Mouse (Mus musculus) limb, embryonic 12.5 days (tissue): ENCODE data around the gene G3bp1. TPM values are rescaled to one million over a fixed set of nuclear protein-coding genes. Genes with fewer than 3 reads are reported as not detected.

Source experiments
- ATAC-seq: fragments of 200-750 bp; cut with Nextera tagmentation; 2 replicates; pipeline ENCODE4 v1.8.0; 2017; ENCODE audit warnings: low read depth, moderate TSS enrichment; ENCODE audit not compliant: insufficient number of reproducible peaks, insufficient read depth, low FRiP score, low TSS enrichment
- H3K27ac ChIP-seq: fragments of 300-500 bp; sonication (generic); 2 replicates; pipeline ENCODE4 v1.5.1; 2016; ENCODE audit warnings: mild to moderate bottlenecking, moderate library complexity
- H3K27me3 ChIP-seq: fragments of 300-500 bp; sonication (generic); 2 replicates; pipeline ENCODE4 v1.6.1; 2016; ENCODE audit warnings: mild to moderate bottlenecking, moderate library complexity
- H3K36me3 ChIP-seq: fragments of 300-500 bp; sonication (generic); 2 replicates; pipeline ENCODE4 v1.6.1; 2016; ENCODE audit warnings: mild to moderate bottlenecking, moderate library complexity
- H3K4me1 ChIP-seq: fragments of 300-500 bp; sonication (generic); replicated peaks from 2 replicates; pipeline ENCODE4 v1.6.1; 2016
- H3K4me2 ChIP-seq: fragments of 300-500 bp; sonication (generic); 2 replicates; pipeline ENCODE4 v1.6.1; 2016; ENCODE audit warnings: mild to moderate bottlenecking, moderate library complexity
- H3K4me3 ChIP-seq: fragments of 300-500 bp; sonication (generic); replicated peaks from 2 replicates; pipeline ENCODE4 v1.5.1; 2016; ENCODE audit warnings: mild to moderate bottlenecking
- H3K9ac ChIP-seq: fragments of 300-500 bp; sonication (generic); replicated peaks from 2 replicates; pipeline ENCODE4 v1.6.1; 2016; ENCODE audit warnings: mild to moderate bottlenecking, moderate library complexity
- H3K9me3 ChIP-seq: fragments of 300-500 bp; sonication (generic); 2 replicates; pipeline ENCODE4 v1.6.1; 2016; ENCODE audit warnings: mild to moderate bottlenecking, moderate library complexity
- WGBS: fragments of 180-500 bp; shearing (Covaris S2); methylation state at CpG from one replicate; pipeline ENCODE4 v1.1.7; 2016; 5-methylcytosine and 5-hydroxymethylcytosine counted together
- polyA plus RNA-seq: library from polyadenylated mRNA; unstranded; fragments of >200 nt; fragmentation: Nextera tagmentation; extraction: Ambion mirVana; gene quantifications from 2 replicates; pipeline ENCODE4 v1.2.1, GENCODE M21; 2016

The G3bp1 gene
- polyA plus RNA-seq, 1 experiment from 2014 or later = 246 TPM

- H3K27ac ChIP-seq = no peak overlapping the region
- no peak for ATAC-seq
- no peak overlapping the region for H3K9ac ChIP-seq
- no peak overlapping the region for H3K4me2 ChIP-seq
- 75% methylated on average over 5 of the region's 5 CpGs for whole genome bisulfite sequencing
- no peaks in the 10 kb centered on the region for H3K4me1 ChIP-seq
- no peaks in the 10 kb centered on the region for H3K9me3 ChIP-seq
- H3K36me3 ChIP-seq = peaks cover 51% of the 10 kb centered on the region
- no peaks in the 10 kb centered on the region for H3K27me3 ChIP-seq
- H3K4me3 ChIP-seq = no peak overlapping the region
Measured at GRCm38 (mm10) chr11:55502886-55503285, 33.4 kb downstream of the G3bp1 start.

GRCm38 (mm10) chr11:55505485-55505884 is 36.0 kb downstream of the G3bp1 start:
- H3K4me2 ChIP-seq = no peak overlapping the region
- no peak for ATAC-seq
- WGBS = 92% methylated on average over 3 of the region's 3 CpGs

GRCm38 (mm10) chr11:55511374-55511773 is 41.9 kb downstream of the G3bp1 start:
- WGBS = 58% methylated on average over 5 of the region's 5 CpGs
- no peak for ATAC-seq
- no peak overlapping the region for H3K27ac ChIP-seq
- no peak overlapping the region for H3K4me3 ChIP-seq
- no peaks in the 10 kb centered on the region for H3K27me3 ChIP-seq
- H3K9ac ChIP-seq = no peak overlapping the region
- no peak overlapping the region for H3K4me2 ChIP-seq
- no peaks in the 10 kb centered on the region for H3K4me1 ChIP-seq
- H3K9me3 ChIP-seq = no peaks in the 10 kb centered on the region
- H3K36me3 ChIP-seq = no peaks in the 10 kb centered on the region

More at GRCm38 (mm10) chr11:55505485-55505884, 36.0 kb downstream of the G3bp1 start:
- H3K9ac ChIP-seq = no peak overlapping the region
- peaks cover 26% of the 10 kb centered on the region for H3K36me3 ChIP-seq
- H3K4me1 ChIP-seq = no peaks in the 10 kb centered on the region
- no peak overlapping the region for H3K27ac ChIP-seq
- no peaks in the 10 kb centered on the region for H3K9me3 ChIP-seq
- H3K27me3 ChIP-seq = no peaks in the 10 kb centered on the region
- no peak overlapping the region for H3K4me3 ChIP-seq

- no peak overlapping the region for H3K4me3 ChIP-seq
- H3K4me2 ChIP-seq = no peak overlapping the region
- H3K27ac ChIP-seq = no peak overlapping the region
- 0 out of 2 replicates have a peak, but pooled peaks cover 2% of the 10 kb centered on the region for H3K4me1 ChIP-seq
- H3K36me3 ChIP-seq = no peaks in the 10 kb centered on the region
- no peak for ATAC-seq
- H3K9me3 ChIP-seq = no peaks in the 10 kb centered on the region
- no peak overlapping the region for H3K9ac ChIP-seq
- H3K27me3 ChIP-seq = no peaks in the 10 kb centered on the region
- WGBS = 70% methylated on average over 5 of the region's 5 CpGs
Measured at GRCm38 (mm10) chr11:55517666-55518065, 48.2 kb downstream of the G3bp1 start.

GRCm38 (mm10) chr11:55518806-55519674 is 49.6 kb downstream of the G3bp1 start:
- peak overlapping the region; percentile 23; the same call in 1 of the 2 replicates for H3K4me2 ChIP-seq
- 0 out of 2 replicates have a peak, but pooled peaks have one; percentile 33 for ATAC-seq
- WGBS = 4% methylated on average over 9 of the region's 9 CpGs
- no peak overlapping the region for H3K9ac ChIP-seq
- no peaks in the 10 kb centered on the region for H3K9me3 ChIP-seq
- 0 out of 2 replicates have a peak, but pooled peaks cover 2% of the 10 kb centered on the region for H3K4me1 ChIP-seq
- H3K27me3 ChIP-seq = no peaks in the 10 kb centered on the region
- H3K4me3 ChIP-seq = no peak overlapping the region
- no peak overlapping the region for H3K27ac ChIP-seq
- H3K36me3 ChIP-seq = no peaks in the 10 kb centered on the region

GRCm38 (mm10) chr11:55530741-55531140 is 61.3 kb downstream of the G3bp1 start:
- H3K4me3 ChIP-seq = no peak overlapping the region
- ATAC-seq = no peak
- no peak overlapping the region for H3K4me2 ChIP-seq
- WGBS = 85% methylated on average over 7 of the region's 7 CpGs
- H3K9ac ChIP-seq = no peak overlapping the region
- H3K27ac ChIP-seq = no peak overlapping the region
- H3K9me3 ChIP-seq = no peaks in the 10 kb centered on the region
- H3K4me1 ChIP-seq = no peaks in the 10 kb centered on the region
- no peaks in the 10 kb centered on the region for H3K27me3 ChIP-seq
- H3K36me3 ChIP-seq = no peaks in the 10 kb centered on the region

GRCm38 (mm10) chr11:55533378-55533777 is 63.9 kb downstream of the G3bp1 start:
- H3K36me3 ChIP-seq = no peaks in the 10 kb centered on the region
- no peaks in the 10 kb centered on the region; the same call in 1 of the 2 replicates for H3K4me1 ChIP-seq
- no peak overlapping the region for H3K9ac ChIP-seq
- H3K4me2 ChIP-seq = no peak overlapping the region
- 81% methylated on average over 5 of the region's 5 CpGs for WGBS
- no peaks in the 10 kb centered on the region for H3K27me3 ChIP-seq
- H3K9me3 ChIP-seq = no peaks in the 10 kb centered on the region
- no peak overlapping the region for H3K4me3 ChIP-seq
- no peak overlapping the region for H3K27ac ChIP-seq
- ATAC-seq = no peak

GRCm38 (mm10) chr11:55534766-55535165 is 65.3 kb downstream of the G3bp1 start:
- no peaks in the 10 kb centered on the region for H3K9me3 ChIP-seq
- H3K36me3 ChIP-seq = no peaks in the 10 kb centered on the region
- 29% methylated on average over 2 of the region's 2 CpGs for WGBS
- no peak overlapping the region for H3K4me2 ChIP-seq
- H3K9ac ChIP-seq = no peak overlapping the region
- ATAC-seq = no peak
- no peak overlapping the region for H3K4me3 ChIP-seq
- no peaks in the 10 kb centered on the region; the same call in 1 of the 2 replicates for H3K4me1 ChIP-seq
- H3K27me3 ChIP-seq = no peaks in the 10 kb centered on the region
- H3K27ac ChIP-seq = no peak overlapping the region

- 76% methylated on average over 7 of the region's 7 CpGs for WGBS
- Histone ChIP-seq H3K9ac (no peak overlapping the region), H3K4me2 (no peak overlapping the region), H3K4me1 (no peaks in the 10 kb centered on the region; the same call in 1 of the 2 replicates), H3K4me3 (no peak overlapping the region), H3K9me3 (peaks cover 6% of the 10 kb centered on the region; the same call in 1 of the 2 replicates), H3K27ac (no peak overlapping the region), H3K27me3 (no peaks in the 10 kb centered on the region), H3K36me3 (no peaks in the 10 kb centered on the region)
- ATAC-seq = no peak
Measured at GRCm38 (mm10) chr11:55542128-55542527, 72.6 kb downstream of the G3bp1 start.

- no peaks in the 10 kb centered on the region; the same call in 1 of the 2 replicates for H3K4me1 ChIP-seq
- no peak overlapping the region for H3K27ac ChIP-seq
- H3K27me3 ChIP-seq = no peaks in the 10 kb centered on the region
- no peak overlapping the region for H3K4me2 ChIP-seq
- no peak overlapping the region for H3K9ac ChIP-seq
- no peak for ATAC-seq
- WGBS = 59% methylated on average over 4 of the region's 4 CpGs
- H3K36me3 ChIP-seq = no peaks in the 10 kb centered on the region
- peaks cover 6% of the 10 kb centered on the region; the same call in 1 of the 2 replicates for H3K9me3 ChIP-seq
- no peak overlapping the region for H3K4me3 ChIP-seq
Measured at GRCm38 (mm10) chr11:55542671-55543070, 73.2 kb downstream of the G3bp1 start.

GRCm38 (mm10) chr11:55545690-55546089 is 76.2 kb downstream of the G3bp1 start:
- WGBS = 84% methylated on average over 1 of the region's 1 CpGs

More at GRCm38 (mm10) chr11:55545690-55546089, 76.2 kb downstream of the G3bp1 start:
- Histone ChIP-seq H3K4me2 (no peak overlapping the region), H3K27me3 (no peaks in the 10 kb centered on the region), H3K4me1 (no peaks in the 10 kb centered on the region), H3K9ac (no peak overlapping the region), H3K9me3 (peaks cover 6% of the 10 kb centered on the region; the same call in 1 of the 2 replicates), H3K4me3 (no peak overlapping the region), H3K27ac (no peak overlapping the region), H3K36me3 (no peaks in the 10 kb centered on the region)
- ATAC-seq = no peak
